Mouse (Mus musculus) ES-E14 (cell line): ENCODE results near the gene Ptges.

ENCODE experiments used
- CHD2 ChIP-seq: IDR thresholded peaks from 2 replicates; pipeline ENCODE4 v1.6.1; 2014; ENCODE audit warnings: mild to moderate bottlenecking, low read depth, low read length, inconsistent platforms
- HCFC1 ChIP-seq: IDR thresholded peaks from 2 replicates; pipeline ENCODE4 v1.6.1; 2012; ENCODE audit warnings: low read length, inconsistent platforms, borderline replicate concordance; ENCODE audit not compliant: insufficient read depth
- MAFK ChIP-seq: IDR thresholded peaks from 2 replicates; pipeline ENCODE4 v1.6.1; 2014; ENCODE audit warnings: mild to moderate bottlenecking, low read depth, low read length, inconsistent platforms; ENCODE audit not compliant: insufficient read depth
- ZC3H11A ChIP-seq: IDR thresholded peaks from 2 replicates; pipeline ENCODE4 v1.6.1; 2012; ENCODE audit warnings: low read depth, mild to moderate bottlenecking, inconsistent platforms, low read length, borderline replicate concordance
- ZNF384 ChIP-seq: IDR thresholded peaks from 2 replicates; pipeline ENCODE4 v1.6.1; 2012; ENCODE audit warnings: low read depth, low read length, inconsistent platforms

DNA sequence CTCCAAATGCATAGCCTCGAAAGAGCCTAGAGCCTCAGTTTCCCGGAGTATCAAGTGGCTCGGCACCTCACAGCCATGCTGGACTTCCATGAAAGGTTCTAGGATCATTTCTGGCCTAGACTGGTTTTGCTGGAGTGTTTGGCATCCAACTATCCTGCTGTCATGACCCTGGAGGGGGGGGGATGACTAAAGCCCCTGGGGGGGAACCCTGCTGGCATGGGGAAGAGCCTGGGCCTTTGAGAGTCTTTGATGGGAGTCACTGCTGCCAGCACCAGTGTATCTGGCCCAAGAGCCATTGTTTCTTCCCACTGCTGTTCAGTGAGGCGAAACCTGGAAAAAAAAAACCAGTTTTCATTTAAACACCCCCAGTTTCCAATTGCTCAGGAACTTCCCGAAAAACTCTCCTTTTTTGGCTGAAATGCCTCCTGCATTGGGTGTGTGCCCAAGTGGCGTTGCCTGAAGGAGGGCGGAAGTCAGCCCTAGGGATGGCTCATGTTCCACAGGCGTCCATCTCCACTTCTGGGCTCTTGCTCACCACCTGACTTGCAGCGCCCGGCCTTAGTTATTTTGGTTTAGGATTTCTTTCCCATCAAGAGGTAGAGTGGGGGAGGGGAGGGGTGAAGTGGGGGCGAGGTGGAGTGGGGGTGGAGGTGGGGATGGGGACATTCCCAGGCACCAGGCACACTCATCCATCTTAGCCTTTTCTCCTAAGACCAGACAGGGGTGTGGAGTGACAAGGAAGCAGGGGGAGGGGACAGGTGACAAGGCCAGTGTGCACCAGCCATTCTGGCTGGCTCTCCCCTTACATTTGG is 53.8 kb downstream of the Ptges start:
- TF ChIP-seq HCFC1: no peak
- no peak for TF ChIP-seq ZNF384
- TF ChIP-seq ZC3H11A: no peak
- no peak for TF ChIP-seq MAFK
- no peak for TF ChIP-seq CHD2
